Mouse (Mus musculus) central nervous system, embryonic 18 days (tissue): Measurements from ENCODE around the gene Aimp2. TPM values are rescaled to one million over a fixed set of nuclear protein-coding genes. Genes with fewer than 3 reads are reported as not detected.

Experiments
- polyA plus RNA-seq: library from polyadenylated mRNA; depleted of rRNA; stranded (reverse); fragments of >200 nt; gene quantifications from 2 replicates; pipeline ENCODE4 v1.2.3, GENCODE M21; 2012; rRNA removed

The Aimp2 gene
- polyA plus RNA-seq, result 81.8 and 88.1 TPM in 2 replicates

DNA sequence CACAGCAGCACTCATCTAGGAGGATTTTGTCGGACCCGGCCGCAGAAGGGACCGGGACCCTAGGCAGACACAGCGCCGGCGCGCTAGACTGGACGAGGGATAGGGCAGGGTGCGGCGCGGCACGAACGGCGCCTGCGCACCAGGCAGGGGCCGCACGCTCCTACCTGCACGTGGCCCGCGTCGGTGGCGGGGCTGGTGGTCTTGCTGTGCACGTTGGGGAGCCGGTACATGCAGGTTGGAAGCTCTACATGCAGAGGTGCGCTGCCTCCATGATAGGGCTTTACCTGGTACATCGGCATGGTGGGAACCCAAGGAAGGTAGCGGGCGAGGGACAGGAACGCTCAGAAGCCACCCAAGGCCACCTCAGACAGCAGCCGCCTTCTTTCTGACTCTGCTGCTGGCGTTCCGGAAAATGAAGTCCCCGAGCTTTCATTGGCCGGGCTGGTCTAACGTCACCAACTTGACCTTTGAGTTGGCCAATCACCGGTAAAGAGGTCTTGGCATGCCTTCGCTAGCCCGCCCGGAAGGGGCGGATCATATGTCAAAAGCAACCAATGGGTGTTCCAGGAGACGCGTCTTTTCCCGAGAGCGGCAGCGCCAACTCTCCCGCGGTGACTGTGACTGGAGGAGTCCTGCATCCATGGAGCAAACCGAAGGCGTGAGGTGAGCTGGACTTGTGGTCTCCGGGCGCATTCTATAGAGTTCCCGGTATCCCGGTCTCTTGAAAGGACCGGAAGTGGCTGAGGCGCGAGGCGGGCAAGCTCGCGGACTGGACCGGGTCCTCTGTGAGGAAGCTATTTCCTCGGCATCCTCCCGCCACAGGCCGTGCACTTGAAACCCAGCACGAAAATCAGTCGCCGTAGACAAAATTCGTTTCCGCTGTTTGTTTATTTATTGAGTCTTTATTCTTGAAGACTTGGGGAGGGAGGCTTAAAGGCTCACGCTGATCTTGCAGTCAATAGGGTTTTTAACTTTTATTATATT is at the start of gene Aimp2, which contains the start of gene Pms2:
Gene Aimp2 (minus strand): TSS at position 431 of the 984 bp plus-strand sequence.
Gene Pms2 (plus strand): TSS at position 548 of the 984 bp plus-strand sequence.

GRCm38 (mm10) chr5:143932831-143933230 is 23.2 kb upstream of the Aimp2 start, which contains the start of gene Rsph10b:
TSS of gene Rsph10b (plus strand) at chr5:143933035.

GRCm38 (mm10) chr5:143927875-143928274 is 18.2 kb upstream of the Aimp2 start, which contains the start of gene Gm42421:
TSS of gene Gm42421 (plus strand) at chr5:143928175.

GRCm38 (mm10) chr5:143897635-143898330 is 11.9 kb downstream of the Aimp2 start, which contains the start of gene Ankrd61:
TSS of gene Ankrd61 (minus strand) at chr5:143897685.

Other genes starting within 250 kb of the Aimp2 start
- 15.4 and 16.9 TPM in 2 replicates for gene Usp42, start 177.6 kb downstream of the Aimp2 start, polyA plus RNA-seq
- gene Eif2ak1, start 92.1 kb downstream of the Aimp2 start, polyA plus RNA-seq, result 26.4 and 27.4 TPM in 2 replicates
- 0.33 and 0.67 TPM in 2 replicates for gene Ankrd61, start 12.2 kb downstream of the Aimp2 start, polyA plus RNA-seq
- 16.8 and 17.0 TPM in 2 replicates for gene Pms2, start 117 bp upstream of the Aimp2 start, polyA plus RNA-seq
- gene Gm42421, start 18.3 kb upstream of the Aimp2 start, polyA plus RNA-seq, result 2.7 and 2.8 TPM in 2 replicates
- gene Rsph10b, start 23.2 kb upstream of the Aimp2 start, polyA plus RNA-seq, result 10.6 and 10.8 TPM in 2 replicates
- gene Ccz1, start 105.0 kb upstream of the Aimp2 start, polyA plus RNA-seq, result 53.2 and 54.8 TPM in 2 replicates
- 0.32 and 0.68 TPM in 2 replicates for gene Ocm, start 116.8 kb upstream of the Aimp2 start, polyA plus RNA-seq
- gene Lmtk2, start 190.6 kb upstream of the Aimp2 start, polyA plus RNA-seq, result 18.7 and 23.6 TPM in 2 replicates